8 mouse cellular contexts compared by ENCODE assay signal in the genomic region with DNA sequence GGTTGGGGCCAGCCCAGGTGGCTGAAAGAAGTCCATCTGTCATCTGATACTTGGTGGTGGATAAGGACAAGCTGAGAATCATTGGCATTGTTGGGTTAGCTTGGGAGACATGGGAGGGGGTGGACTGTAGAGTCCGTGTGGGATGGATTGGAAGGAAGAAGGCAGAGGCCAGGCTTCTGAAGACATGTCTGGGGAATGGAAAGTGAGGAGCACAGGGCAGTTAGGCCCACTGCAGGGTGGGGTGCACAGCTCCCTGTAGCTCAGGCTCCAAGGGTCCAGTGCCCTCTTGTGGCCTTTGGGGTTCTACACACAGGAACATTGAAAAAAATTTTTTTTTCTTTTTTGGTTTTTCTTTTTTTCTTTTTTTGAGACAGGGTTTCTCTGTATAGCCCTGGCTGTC. TPM values are rescaled to one million over a fixed set of nuclear protein-coding genes. Genes with fewer than 3 reads are reported as not detected.
DNase-seq lines count a peak whose midpoint lies in the region; ATAC-seq and TF ChIP-seq lines count a peak whose summit lies in the region.

No protein-coding gene starts in this region.

- 48% methylated on average over 1 of the region's 1 CpGs for WGBS in hindbrain, embryonic 14.5 days
- WGBS in liver, postnatal 0 days (ENCODE audit: insufficient replicate concordance), result 35% methylated on average over 1 of the region's 1 CpGs

- peak; percentile 66 for DNase-seq in left cerebral cortex, postnatal 4 days
- no peak for DNase-seq in left cerebral cortex, adult 8-10 months (ENCODE audit: low spot score in 2 of 2)
- DNase-seq in R1 (ENCODE audit: low read depth, low spot score), result peak; percentile 80
- peak; percentile 68 for DNase-seq in embryo, embryonic 10.5 days (ENCODE audit: low spot score)
- DNase-seq in hindbrain, embryonic 14.5 days (ENCODE audit: low spot score), result no peak
- peak; percentile 64 for DNase-seq in liver, postnatal 0 days
- DNase-seq in skeletal muscle tissue, adult 2 months (ENCODE audit: low read depth, low spot score), result peak; percentile 45
- DNase-seq in urinary bladder, postnatal 10 days (ENCODE audit: low spot score), result no peak

- ATAC-seq in hindbrain, embryonic 14.5 days (ENCODE audit: low FRiP score), result peak; percentile 40; the same call in 1 of the 2 replicates
- ATAC-seq in liver, postnatal 0 days, result peak; percentile 79

- no peak overlapping the region for H3K4me3 ChIP-seq in hindbrain, embryonic 14.5 days (replicated peaks; ENCODE audit: low read length)
- no peak overlapping the region for H3K4me3 ChIP-seq in liver, postnatal 0 days (ENCODE audit: low read depth, low read length)

- no peaks in the 10 kb centered on the region for H3K9me3 ChIP-seq in hindbrain, embryonic 14.5 days (ENCODE audit: control insufficient read depth, low read length)
- no peaks in the 10 kb centered on the region for H3K9me3 ChIP-seq in liver, postnatal 0 days (ENCODE audit: low read length)

- no peaks in the 10 kb centered on the region for H3K27me3 ChIP-seq in hindbrain, embryonic 14.5 days (ENCODE audit: control insufficient read depth, insufficient read depth, low read length)
- H3K27me3 ChIP-seq in liver, postnatal 0 days (ENCODE audit: insufficient read depth, low read length), result no peaks in the 10 kb centered on the region

- peaks cover 45% of the 10 kb centered on the region for H3K36me3 ChIP-seq in hindbrain, embryonic 14.5 days (replicated peaks; ENCODE audit: control insufficient read depth, insufficient read depth)
- H3K36me3 ChIP-seq in liver, postnatal 0 days (replicated peaks; ENCODE audit: insufficient read depth, low read length), result peaks cover 35% of the 10 kb centered on the region

- H3K4me2 ChIP-seq in hindbrain, embryonic 14.5 days (replicated peaks), result no peak overlapping the region
- H3K4me2 ChIP-seq in liver, postnatal 0 days (ENCODE audit: low read depth, low read length), result no peak overlapping the region

- TF ChIP-seq CTCF in liver, postnatal 0 days (IDR thresholded peaks at IDR 0.05; ENCODE audit: low read depth), result peak; percentile 75

- H3K9ac ChIP-seq in hindbrain, embryonic 14.5 days, result no peak overlapping the region
- no peak overlapping the region for H3K9ac ChIP-seq in liver, postnatal 0 days (replicated peaks)

- TF ChIP-seq EP300 in liver, postnatal 0 days (IDR thresholded peaks at IDR 0.05; ENCODE audit: low read depth), result no peak

- no peaks in the 10 kb centered on the region for H3K4me1 ChIP-seq in hindbrain, embryonic 14.5 days (replicated peaks; ENCODE audit: control insufficient read depth, insufficient read depth, low read length)
- H3K4me1 ChIP-seq in liver, postnatal 0 days (ENCODE audit: insufficient read depth), result no peaks in the 10 kb centered on the region

- intact Hi-C loops in left cerebral cortex, postnatal 4 days (cut with DNase I), result no loop called here

- no peak overlapping the region for H3K27ac ChIP-seq in hindbrain, embryonic 14.5 days
- no peak overlapping the region for H3K27ac ChIP-seq in liver, postnatal 0 days (ENCODE audit: low read depth)

RNA-seq across cellular contexts. Expression of gene Ppp1cc, which starts 18.3 kb away (rescaled TPM):
- 100 to 1,000 TPM; 212 to 227 TPM for total RNA-seq in left cerebral cortex, postnatal 4 days (2021)
- 100 to 1,000 TPM; 197 to 231 (median 211) TPM for total RNA-seq in left cerebral cortex, adult 8-10 months (2022)
- 200 and 229 TPM in 2 replicates for polyA plus RNA-seq in hindbrain, embryonic 14.5 days (2014; fragmentation: Nextera tagmentation; extraction: Ambion mirVana)
- 97.7 and 97.9 TPM in 2 replicates for polyA plus RNA-seq in liver, postnatal 0 days (2015; fragmentation: Nextera tagmentation; extraction: Ambion mirVana)

RNA-seq across cellular contexts. Expression of gene Hvcn1, which starts 30.2 kb away (rescaled TPM):
- total RNA-seq in left cerebral cortex, postnatal 4 days (2021), result 1 to 10 TPM in 1 of 2 experiments, under 1 TPM in 1; 0.84 to 1.2 TPM
- 10 to 100 TPM in 1 of 4 experiments, 1 to 10 TPM in 3; 4.2 to 11.2 (median 6.9) TPM for total RNA-seq in left cerebral cortex, adult 8-10 months (2022)
- 1.2 and 1.5 TPM in 2 replicates for polyA plus RNA-seq in hindbrain, embryonic 14.5 days (2014; fragmentation: Nextera tagmentation; extraction: Ambion mirVana)
- polyA plus RNA-seq in liver, postnatal 0 days (2015; fragmentation: Nextera tagmentation; extraction: Ambion mirVana), result 7.0 and 7.3 TPM in 2 replicates

RNA-seq across cellular contexts. Expression of gene Ccdc63, which starts 35.8 kb away (rescaled TPM):
- 1 to 10 TPM in 1 of 2 experiments, not detected in 1; 1.2 TPM for total RNA-seq in left cerebral cortex, postnatal 4 days (2021)
- total RNA-seq in left cerebral cortex, adult 8-10 months (2022), result 1 to 10 TPM in 1 of 4 experiments, under 1 TPM in 3; 0.53 to 1.4 (median 0.68) TPM
- polyA plus RNA-seq in hindbrain, embryonic 14.5 days (2014; fragmentation: Nextera tagmentation; extraction: Ambion mirVana), result 0.23 TPM in 1 of 2 replicates, not detected in the other
- 0.13 and 0.18 TPM in 2 replicates for polyA plus RNA-seq in liver, postnatal 0 days (2015; fragmentation: Nextera tagmentation; extraction: Ambion mirVana)

Comparison
In these comparisons a context has a peak if more than half of its experiments do, and no peak if none do; other contexts are left out.
1. DNase-seq: peak in left cerebral cortex, postnatal 4 days (single experiment), R1 (single experiment), embryo, embryonic 10.5 days (single experiment), liver, postnatal 0 days (single experiment) and skeletal muscle tissue, adult 2 months (single experiment); none in left cerebral cortex, adult 8-10 months (0 of 2), hindbrain, embryonic 14.5 days (single experiment) and urinary bladder, postnatal 10 days (single experiment).